Mouse (Mus musculus) intestine, embryonic 14.5 days (tissue): ENCODE results near the gene Slc25a41. TPM values are rescaled to one million over a fixed set of nuclear protein-coding genes. Genes with fewer than 3 reads are reported as not detected.
"Not testable (repeated sequence)": the region's sequence is repeated elsewhere in the genome, so short reads cannot be mapped to it uniquely, and the experiment has no call there.

ENCODE experiments used
- ATAC-seq: fragments of 200-750 bp; cut with Nextera tagmentation; replicated peaks from 2 replicates; pipeline ENCODE4 v1.8.0; 2017; ENCODE audit warnings: low read depth, moderate number of reproducible peaks, moderate TSS enrichment, moderate library complexity; ENCODE audit not compliant: low FRiP score, low TSS enrichment
- DNase-seq: peaks from one replicate; pipeline ENCODE4 v3.0.0-alpha.2; 2018; ENCODE audit warnings: low spot score
- H3K27ac ChIP-seq: fragments of 300-500 bp; sonication (generic); 2 replicates; pipeline ENCODE4 v1.5.1; 2014; ENCODE audit warnings: low read depth, mild to moderate bottlenecking, control low read depth
- H3K27me3 ChIP-seq: fragments of 300-500 bp; sonication (generic); replicated peaks from 2 replicates; pipeline ENCODE4 v1.6.1; 2014; ENCODE audit warnings: low read length, control low read depth; ENCODE audit not compliant: control insufficient read depth, insufficient read depth
- H3K36me3 ChIP-seq: fragments of 300-500 bp; sonication (generic); 2 replicates; pipeline ENCODE4 v1.6.1; 2014; ENCODE audit warnings: low read length, control low read depth; ENCODE audit not compliant: control insufficient read depth, insufficient read depth
- H3K4me1 ChIP-seq: fragments of 300-500 bp; sonication (generic); replicated peaks from 2 replicates; pipeline ENCODE4 v1.6.1; 2014; ENCODE audit warnings: low read length, control low read depth, mixed read lengths; ENCODE audit not compliant: control insufficient read depth, insufficient read depth
- H3K4me2 ChIP-seq: fragments of 300-500 bp; sonication (generic); 2 replicates; pipeline ENCODE4 v1.6.1; 2014; ENCODE audit warnings: low read length
- H3K4me3 ChIP-seq: fragments of 300-500 bp; sonication (generic); 2 replicates; pipeline ENCODE4 v1.5.1; 2014; ENCODE audit warnings: low read depth, low read length, control low read depth, mixed read lengths
- H3K9ac ChIP-seq: fragments of 300-500 bp; sonication (generic); 2 replicates; pipeline ENCODE4 v1.6.1; 2014; ENCODE audit warnings: mild to moderate bottlenecking, low read length
- H3K9me3 ChIP-seq: fragments of 300-500 bp; sonication (generic); 2 replicates; pipeline ENCODE4 v1.6.1; 2016; ENCODE audit warnings: low read length, control low read depth; ENCODE audit not compliant: control insufficient read depth
- WGBS: fragments of 180-500 bp; shearing (Covaris S2); extraction: QIAGEN DNeasy Blood & Tissue Kit; methylation state at CpG from one replicate; pipeline ENCODE4 v1.1.7; 2014; 5-methylcytosine and 5-hydroxymethylcytosine counted together
- polyA plus RNA-seq: library from polyadenylated mRNA; unstranded; fragments of >200 nt; fragmentation: Nextera tagmentation; extraction: Ambion mirVana; gene quantifications from 2 replicates; pipeline ENCODE4 v1.2.1, GENCODE M21; 2014

Slc25a41 gene
- polyA plus RNA-seq, 1 experiment from 2014 or later, result not detected

DNA sequence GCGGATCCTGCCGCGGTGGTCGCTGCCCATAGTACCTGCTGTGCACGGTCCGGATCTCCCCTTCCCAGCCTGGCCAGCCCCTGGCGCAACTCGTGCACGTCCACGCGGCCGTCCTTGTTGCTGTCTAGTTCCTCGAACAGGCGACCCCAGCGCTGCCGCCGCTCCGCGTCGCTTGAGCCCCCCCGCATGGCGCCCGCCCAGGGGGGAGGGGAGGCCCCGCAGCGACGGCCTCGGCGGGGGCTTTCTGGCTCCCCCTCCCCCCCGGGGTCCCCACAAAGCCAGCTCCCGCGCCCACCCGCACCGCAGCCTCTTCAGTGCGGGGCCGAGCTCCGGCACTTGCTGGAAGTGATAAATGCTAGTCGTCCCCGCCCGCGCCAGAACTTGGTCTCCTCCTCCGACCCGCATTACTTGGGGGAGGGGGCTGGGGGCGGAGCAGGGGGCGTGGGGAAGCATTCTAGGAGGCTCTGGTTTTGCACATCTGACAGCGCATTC, 18.1 kb upstream of the Slc25a41 start, which contains the start of gene Slc25a23:
Gene Slc25a23 (minus strand): TSS at position 378 of the 492 bp plus-strand sequence.
- ATAC-seq (peak; percentile 48; the same call in 1 of the 2 replicates), DNase-seq (peak; percentile 87)
- peaks cover 8% of the 10 kb centered on the region; the same call in 1 of the 2 replicates for H3K4me1 ChIP-seq
- H3K9ac ChIP-seq, result peak within 1 kb of the TSS; percentile 55
- peaks cover 25% of the 10 kb centered on the region for H3K27me3 ChIP-seq
- WGBS, result 1% methylated on average over 27 of the region's 45 CpGs
- H3K36me3 ChIP-seq, result peaks cover 10% of the 10 kb centered on the region
- H3K27ac ChIP-seq, result peak within 1 kb of the TSS; percentile 54; the same call in 1 of the 2 replicates
- no peaks in the 10 kb centered on the region for H3K9me3 ChIP-seq
- peak within 1 kb of the TSS; percentile 70 for H3K4me3 ChIP-seq
- H3K4me2 ChIP-seq, result peak within 1 kb of the TSS; percentile 81

DNA sequence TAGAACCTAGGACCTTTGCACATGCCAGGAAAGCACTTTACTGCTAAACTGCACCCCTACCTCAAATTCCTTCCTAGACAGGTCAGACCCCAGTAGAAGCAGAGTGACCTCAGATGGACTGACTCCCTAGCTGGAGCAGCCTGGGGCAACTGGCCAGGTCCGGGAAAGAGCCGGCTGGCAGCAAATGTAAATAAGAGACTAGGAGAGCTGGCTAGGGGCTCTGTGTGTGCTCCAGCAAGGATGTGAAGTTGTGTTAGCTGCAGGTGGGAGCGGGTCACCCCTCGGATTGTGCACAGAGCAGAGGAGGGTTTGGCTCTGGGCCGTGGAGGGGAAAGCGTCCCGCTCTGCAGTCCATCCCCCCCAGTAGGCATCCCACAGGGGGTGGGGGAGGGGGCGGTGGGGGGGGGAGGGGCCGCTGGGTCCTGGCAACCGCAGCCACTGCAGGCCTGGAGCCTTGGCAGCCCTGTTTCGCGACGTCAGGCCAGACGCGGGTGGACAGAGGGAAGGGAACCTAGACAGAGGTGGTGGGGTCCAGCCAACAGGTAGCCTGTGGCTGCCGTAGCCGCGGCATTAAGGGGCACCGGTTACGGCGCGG, 17.5 kb upstream of the Slc25a41 start, which contains the start of gene Crb3:
Gene Crb3 (plus strand): TSS at position 215 of the 595 bp plus-strand sequence.
- Histone ChIP-seq H3K4me1 (peaks cover 8% of the 10 kb centered on the region; the same call in 1 of the 2 replicates), H3K9ac (peak within 1 kb of the TSS; percentile 55), H3K27me3 (peaks cover 25% of the 10 kb centered on the region), H3K4me2 (peak within 1 kb of the TSS; percentile 81), H3K4me3 (peak within 1 kb of the TSS; percentile 70), H3K36me3 (peaks cover 10% of the 10 kb centered on the region), H3K27ac (no peak within 1 kb of the TSS; the same call in 1 of the 2 replicates), H3K9me3 (no peaks in the 10 kb centered on the region)
- ATAC-seq (no peak), DNase-seq (no peak)
- WGBS, result 1% methylated on average over 20 of the region's 22 CpGs

DNA sequence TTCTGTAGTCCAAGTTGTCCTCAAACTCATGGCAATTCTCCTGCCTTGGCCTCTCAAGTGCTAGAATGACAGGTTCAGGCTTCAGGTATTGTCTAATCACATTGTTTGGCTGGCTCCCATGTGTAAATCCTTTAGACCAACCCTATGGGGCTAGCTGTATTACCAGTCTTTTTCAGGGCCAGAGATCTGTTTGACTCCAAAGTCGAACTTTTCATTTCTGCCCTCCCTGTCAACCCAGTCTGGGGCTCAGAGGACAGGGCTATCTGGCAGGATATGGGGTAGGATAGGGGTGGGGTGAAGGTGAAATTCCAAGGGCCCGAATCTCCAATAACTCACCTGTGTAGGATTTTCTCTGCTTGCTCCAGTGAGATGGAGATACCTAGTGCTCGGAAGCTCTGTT, 14.8 kb upstream of the Slc25a41 start:
- Histone ChIP-seq H3K4me2 (no peak overlapping the region), H3K4me1 (no peaks in the 10 kb centered on the region; the same call in 1 of the 2 replicates), H3K9ac (no peak overlapping the region), H3K27ac (no peak overlapping the region), H3K27me3 (peaks cover 3% of the 10 kb centered on the region), H3K9me3 (no peaks in the 10 kb centered on the region), H3K4me3 (no peak overlapping the region), H3K36me3 (peaks cover 28% of the 10 kb centered on the region)
- DNase-seq (no peak), ATAC-seq (no peak)
- 83% methylated on average over 3 of the region's 3 CpGs for WGBS

DNA sequence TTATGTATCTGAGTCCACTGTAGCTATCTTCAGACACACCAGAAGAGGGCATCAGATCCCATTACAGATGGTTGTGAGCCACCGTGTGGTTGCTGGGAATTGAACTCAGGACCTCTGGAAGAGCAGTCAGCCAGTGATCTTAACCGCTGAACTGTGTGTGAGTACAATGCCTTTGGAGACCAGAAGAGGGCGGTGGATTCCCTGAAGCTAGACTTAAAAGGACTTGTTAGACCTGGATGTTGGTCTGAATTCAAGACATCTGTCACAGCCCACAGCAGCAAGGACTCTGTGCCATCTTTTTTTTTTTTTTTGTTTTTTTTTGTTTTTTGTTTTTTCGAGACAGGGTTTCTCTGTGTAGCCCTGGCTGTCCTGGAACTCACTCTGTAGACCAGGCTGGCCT, 10.2 kb upstream of the Slc25a41 start:
- H3K4me3 ChIP-seq, H3K9me3 ChIP-seq, ATAC-seq, DNase-seq, H3K4me2 ChIP-seq, H3K27ac ChIP-seq, H3K9ac ChIP-seq, H3K4me1 ChIP-seq, H3K27me3 ChIP-seq: not testable (repeated sequence)
- WGBS, result 84% methylated on average over 4 of the region's 4 CpGs
- H3K36me3 ChIP-seq, result peaks cover 37% of the 10 kb centered on the region

GRCm38 (mm10) chr17:57048816-57049215, 7.4 kb upstream of the Slc25a41 start:
- ATAC-seq, result no peak
- H3K4me1 ChIP-seq, result no peaks in the 10 kb centered on the region
- H3K36me3 ChIP-seq, result peaks cover 32% of the 10 kb centered on the region
- no peak overlapping the region for H3K4me2 ChIP-seq
- no peak overlapping the region for H3K4me3 ChIP-seq
- no peaks in the 10 kb centered on the region for H3K9me3 ChIP-seq
- DNase-seq, result no peak
- H3K27ac ChIP-seq, result no peak overlapping the region
- H3K27me3 ChIP-seq, result no peaks in the 10 kb centered on the region
- 96% methylated on average over 3 of the region's 3 CpGs for WGBS
- H3K9ac ChIP-seq, result no peak overlapping the region

GRCm38 (mm10) chr17:57047406-57047805, 6.0 kb upstream of the Slc25a41 start:
- Histone ChIP-seq H3K36me3 (peaks cover 18% of the 10 kb centered on the region), H3K9me3 (no peaks in the 10 kb centered on the region), H3K4me1 (no peaks in the 10 kb centered on the region), H3K4me3 (no peak overlapping the region), H3K27me3 (no peaks in the 10 kb centered on the region), H3K9ac (no peak overlapping the region), H3K27ac (no peak overlapping the region), H3K4me2 (no peak overlapping the region)
- ATAC-seq (peak; percentile 38; the same call in 1 of the 2 replicates), DNase-seq (no peak)
- 27% methylated on average over 5 of the region's 5 CpGs for WGBS

GRCm38 (mm10) chr17:57038978-57039377, 2.5 kb downstream of the Slc25a41 start:
- H3K27me3 ChIP-seq, result peaks cover 12% of the 10 kb centered on the region; the same call in 1 of the 2 replicates
- H3K9ac ChIP-seq, result no peak overlapping the region
- H3K27ac ChIP-seq, result no peak overlapping the region
- no peak for DNase-seq
- no peak overlapping the region for H3K4me3 ChIP-seq
- H3K4me2 ChIP-seq, result no peak overlapping the region
- ATAC-seq, result no peak
- no peaks in the 10 kb centered on the region for H3K36me3 ChIP-seq
- 35% methylated on average over 8 of the region's 8 CpGs for WGBS
- H3K9me3 ChIP-seq, result no peaks in the 10 kb centered on the region
- H3K4me1 ChIP-seq, result no peaks in the 10 kb centered on the region

DNA sequence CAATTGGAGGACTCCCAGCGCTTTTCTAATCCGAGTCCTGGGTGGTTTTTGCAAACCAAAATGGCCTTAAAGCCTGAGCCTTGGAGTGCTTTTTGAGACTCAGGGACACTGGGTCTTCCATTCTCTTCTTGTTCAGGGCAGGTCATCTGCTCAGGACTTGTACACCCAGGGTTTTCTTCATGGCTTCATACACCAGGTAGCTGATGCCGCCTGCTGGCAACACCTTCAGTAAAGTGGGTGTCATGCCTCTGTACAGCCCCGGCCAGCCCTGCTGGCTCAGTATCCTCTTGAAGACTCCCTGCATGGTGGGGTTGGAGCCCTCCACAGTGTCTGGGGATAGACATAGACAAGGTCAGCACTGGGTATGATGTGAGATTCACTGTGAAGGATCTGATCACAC, 8.6 kb downstream of the Slc25a41 start:
- WGBS, result 88% methylated on average over 4 of the region's 4 CpGs
- peaks cover 13% of the 10 kb centered on the region for H3K36me3 ChIP-seq
- no peak overlapping the region for H3K9ac ChIP-seq
- ATAC-seq (no peak), DNase-seq (no peak)
- no peaks in the 10 kb centered on the region for H3K27me3 ChIP-seq
- no peaks in the 10 kb centered on the region for H3K9me3 ChIP-seq
- no peak overlapping the region for H3K4me3 ChIP-seq
- peak overlapping the region; percentile 65; the same call in 1 of the 2 replicates for H3K4me2 ChIP-seq
- H3K27ac ChIP-seq, result no peak overlapping the region
- peaks cover 13% of the 10 kb centered on the region for H3K4me1 ChIP-seq
